Mouse (Mus musculus) limb, embryonic 13.5 days (tissue): ENCODE results near the gene Thbs1. TPM values are rescaled to one million over a fixed set of nuclear protein-coding genes. Genes with fewer than 3 reads are reported as not detected.
"Not testable (repeated sequence)": the region's sequence is repeated elsewhere in the genome, so short reads cannot be mapped to it uniquely, and the experiment has no call there.

ENCODE experiments used
- ATAC-seq: fragments of 200-750 bp; cut with Nextera tagmentation; 2 replicates; pipeline ENCODE4 v1.8.0; 2017; ENCODE audit warnings: low read depth, moderate number of reproducible peaks, moderate TSS enrichment; ENCODE audit not compliant: low FRiP score
- H3K27ac ChIP-seq: fragments of 300-500 bp; sonication (generic); 2 replicates; pipeline ENCODE4 v1.5.1; 2015; ENCODE audit warnings: inconsistent platforms, mild to moderate bottlenecking, moderate library complexity
- H3K27me3 ChIP-seq: fragments of 300-500 bp; sonication (generic); 2 replicates; pipeline ENCODE4 v1.6.1; 2015; ENCODE audit warnings: mild to moderate bottlenecking, inconsistent platforms
- H3K36me3 ChIP-seq: fragments of 300-500 bp; sonication (generic); 2 replicates; pipeline ENCODE4 v1.6.1; 2015; ENCODE audit warnings: inconsistent platforms, mild to moderate bottlenecking, moderate library complexity
- H3K4me1 ChIP-seq: fragments of 300-500 bp; sonication (generic); 2 replicates; pipeline ENCODE4 v1.6.1; 2015; ENCODE audit warnings: inconsistent platforms
- H3K4me2 ChIP-seq: fragments of 300-500 bp; sonication (generic); replicated peaks from 2 replicates; pipeline ENCODE4 v1.6.1; 2015; ENCODE audit warnings: inconsistent platforms, mild to moderate bottlenecking, moderate library complexity
- H3K4me3 ChIP-seq: fragments of 300-500 bp; sonication (generic); 2 replicates; pipeline ENCODE4 v1.5.1; 2015; ENCODE audit warnings: moderate library complexity, mild to moderate bottlenecking, inconsistent platforms
- H3K9ac ChIP-seq: fragments of 300-500 bp; sonication (generic); 2 replicates; pipeline ENCODE4 v1.6.1; 2015; ENCODE audit warnings: mild to moderate bottlenecking, inconsistent platforms
- H3K9me3 ChIP-seq: fragments of 300-500 bp; sonication (generic); 2 replicates; pipeline ENCODE4 v1.6.1; 2016; ENCODE audit warnings: inconsistent platforms
- WGBS: fragments of 180-500 bp; shearing (Covaris S2); methylation state at CpG from one replicate; pipeline ENCODE4 v1.1.7; 2015; 5-methylcytosine and 5-hydroxymethylcytosine counted together
- polyA plus RNA-seq: library from polyadenylated mRNA; unstranded; fragments of >200 nt; fragmentation: Nextera tagmentation; extraction: Ambion mirVana; gene quantifications from 2 replicates; pipeline ENCODE4 v1.2.1, GENCODE M21; 2015

Thbs1 gene
- polyA plus RNA-seq, 1 experiment from 2014 or later = 100.0 TPM

- no peak overlapping the region for H3K9ac ChIP-seq
- H3K4me1 ChIP-seq = no peaks in the 10 kb centered on the region; the same call in 1 of the 2 replicates
- no peaks in the 10 kb centered on the region for H3K27me3 ChIP-seq
- 76% methylated on average over 7 of the region's 7 CpGs for WGBS
- ATAC-seq = no peak
- H3K4me3 ChIP-seq = no peak overlapping the region
- no peaks in the 10 kb centered on the region for H3K9me3 ChIP-seq
- no peak overlapping the region for H3K4me2 ChIP-seq
- H3K36me3 ChIP-seq = peaks cover 57% of the 10 kb centered on the region
- H3K27ac ChIP-seq = no peak overlapping the region
Observed at GRCm38 (mm10) chr2:118125943-118126470, 14.3 kb downstream of the Thbs1 start.

- Histone ChIP-seq H3K9ac (no peak overlapping the region), H3K4me3 (no peak overlapping the region), H3K36me3 (peaks cover 40% of the 10 kb centered on the region), H3K4me2 (no peak overlapping the region), H3K27ac (no peak overlapping the region), H3K9me3 (no peaks in the 10 kb centered on the region), H3K4me1 (no peaks in the 10 kb centered on the region; the same call in 1 of the 2 replicates), H3K27me3 (no peaks in the 10 kb centered on the region)
- ATAC-seq = no peak
- 68% methylated on average over 5 of the region's 5 CpGs for WGBS
Observed at GRCm38 (mm10) chr2:118127516-118128288, 16.0 kb downstream of the Thbs1 start.

GRCm38 (mm10) chr2:118128313-118128712, 16.6 kb downstream of the Thbs1 start:
- 21% methylated on average over 3 of the region's 3 CpGs for WGBS
- ATAC-seq = no peak

GRCm38 (mm10) chr2:118137071-118137470, 25.4 kb downstream of the Thbs1 start:
- Histone ChIP-seq H3K27me3 (no peaks in the 10 kb centered on the region), H3K36me3 (no peaks in the 10 kb centered on the region)
- ATAC-seq = no peak

More at GRCm38 (mm10) chr2:118128313-118128712, 16.6 kb downstream of the Thbs1 start:
- Histone ChIP-seq H3K4me3 (no peak overlapping the region), H3K9me3 (no peaks in the 10 kb centered on the region), H3K4me2 (no peak overlapping the region), H3K9ac (no peak overlapping the region), H3K36me3 (peaks cover 34% of the 10 kb centered on the region), H3K27me3 (no peaks in the 10 kb centered on the region), H3K27ac (no peak overlapping the region), H3K4me1 (no peaks in the 10 kb centered on the region; the same call in 1 of the 2 replicates)

GRCm38 (mm10) chr2:118137776-118138175, 26.1 kb downstream of the Thbs1 start:
- H3K4me1 ChIP-seq = no peaks in the 10 kb centered on the region
- H3K9ac ChIP-seq = no peak overlapping the region
- H3K27ac ChIP-seq = no peak overlapping the region
- 81% methylated on average over 2 of the region's 2 CpGs for WGBS
- H3K4me2 ChIP-seq = no peak overlapping the region
- H3K9me3 ChIP-seq = no peaks in the 10 kb centered on the region
- no peaks in the 10 kb centered on the region for H3K36me3 ChIP-seq
- ATAC-seq = no peak
- no peak overlapping the region for H3K4me3 ChIP-seq
- no peaks in the 10 kb centered on the region for H3K27me3 ChIP-seq

More at GRCm38 (mm10) chr2:118137071-118137470, 25.4 kb downstream of the Thbs1 start:
- no peak overlapping the region for H3K27ac ChIP-seq
- no peaks in the 10 kb centered on the region for H3K4me1 ChIP-seq
- no peak overlapping the region for H3K4me3 ChIP-seq
- 85% methylated on average over 9 of the region's 9 CpGs for WGBS
- H3K4me2 ChIP-seq = no peak overlapping the region
- H3K9ac ChIP-seq = no peak overlapping the region
- no peaks in the 10 kb centered on the region for H3K9me3 ChIP-seq

GRCm38 (mm10) chr2:118139261-118139660, 27.6 kb downstream of the Thbs1 start:
- Histone ChIP-seq H3K4me2 (no peak overlapping the region), H3K27ac (no peak overlapping the region), H3K9ac (no peak overlapping the region), H3K4me1 (no peaks in the 10 kb centered on the region), H3K27me3 (no peaks in the 10 kb centered on the region), H3K4me3 (no peak overlapping the region), H3K36me3 (no peaks in the 10 kb centered on the region), H3K9me3 (no peaks in the 10 kb centered on the region)
- 72% methylated on average over 6 of the region's 6 CpGs for WGBS
- no peak for ATAC-seq

GRCm38 (mm10) chr2:118141651-118142050, 30.0 kb downstream of the Thbs1 start:
- Histone ChIP-seq H3K4me3 (no peak overlapping the region), H3K4me1 (peaks cover 3% of the 10 kb centered on the region; the same call in 1 of the 2 replicates), H3K9ac (no peak overlapping the region), H3K9me3 (no peaks in the 10 kb centered on the region), H3K27ac (no peak overlapping the region), H3K27me3 (no peaks in the 10 kb centered on the region), H3K4me2 (no peak overlapping the region), H3K36me3 (no peaks in the 10 kb centered on the region)
- ATAC-seq = no peak
- 90% methylated on average over 10 of the region's 10 CpGs for WGBS

- not testable (repeated sequence) for H3K36me3 ChIP-seq, H3K27ac ChIP-seq, ATAC-seq, H3K4me2 ChIP-seq, H3K27me3 ChIP-seq, H3K9ac ChIP-seq, H3K9me3 ChIP-seq, H3K4me3 ChIP-seq
- H3K4me1 ChIP-seq = peaks cover 13% of the 10 kb centered on the region; the same call in 1 of the 2 replicates
- 43% methylated on average over 3 of the region's 3 CpGs for WGBS
Observed at GRCm38 (mm10) chr2:118147749-118148148, 36.1 kb downstream of the Thbs1 start.

- no peak overlapping the region for H3K4me3 ChIP-seq
- no peak overlapping the region for H3K27ac ChIP-seq
- H3K27me3 ChIP-seq = no peaks in the 10 kb centered on the region
- no peak overlapping the region for H3K9ac ChIP-seq
- ATAC-seq = no peak
- H3K36me3 ChIP-seq = no peaks in the 10 kb centered on the region
- no peak overlapping the region for H3K4me2 ChIP-seq
- WGBS = 66% methylated on average over 4 of the region's 4 CpGs
- H3K9me3 ChIP-seq = no peaks in the 10 kb centered on the region
- H3K4me1 ChIP-seq = peaks cover 13% of the 10 kb centered on the region; the same call in 1 of the 2 replicates
Observed at GRCm38 (mm10) chr2:118148321-118149142, 36.9 kb downstream of the Thbs1 start.

- Histone ChIP-seq H3K27ac (no peak overlapping the region), H3K9me3 (no peaks in the 10 kb centered on the region), H3K9ac (no peak overlapping the region), H3K36me3 (no peaks in the 10 kb centered on the region), H3K4me3 (no peak overlapping the region), H3K27me3 (no peaks in the 10 kb centered on the region), H3K4me2 (no peak overlapping the region), H3K4me1 (peaks cover 13% of the 10 kb centered on the region; the same call in 1 of the 2 replicates)
- ATAC-seq = no peak
- WGBS = 71% methylated on average over 12 of the region's 12 CpGs
Observed at GRCm38 (mm10) chr2:118149855-118150563, 38.3 kb downstream of the Thbs1 start.

GRCm38 (mm10) chr2:118158095-118158494, 46.4 kb downstream of the Thbs1 start:
- Histone ChIP-seq H3K27me3 (no peaks in the 10 kb centered on the region), H3K9me3 (no peaks in the 10 kb centered on the region), H3K4me1 (peaks cover 49% of the 10 kb centered on the region), H3K36me3 (no peaks in the 10 kb centered on the region), H3K27ac (no peak overlapping the region), H3K9ac (no peak overlapping the region), H3K4me3 (no peak overlapping the region), H3K4me2 (no peak overlapping the region)
- ATAC-seq = no peak
- WGBS = 72% methylated on average over 3 of the region's 3 CpGs
